Mouse (Mus musculus) retina, adult 2 months (tissue): ENCODE data around the gene Eef1akmt2.

Experiments
- DNase-seq: peaks from one replicate; pipeline ENCODE4 v3.0.0-alpha.2; 2012; ENCODE audit warnings: low read depth, low spot score

The Eef1akmt2 gene

DNA sequence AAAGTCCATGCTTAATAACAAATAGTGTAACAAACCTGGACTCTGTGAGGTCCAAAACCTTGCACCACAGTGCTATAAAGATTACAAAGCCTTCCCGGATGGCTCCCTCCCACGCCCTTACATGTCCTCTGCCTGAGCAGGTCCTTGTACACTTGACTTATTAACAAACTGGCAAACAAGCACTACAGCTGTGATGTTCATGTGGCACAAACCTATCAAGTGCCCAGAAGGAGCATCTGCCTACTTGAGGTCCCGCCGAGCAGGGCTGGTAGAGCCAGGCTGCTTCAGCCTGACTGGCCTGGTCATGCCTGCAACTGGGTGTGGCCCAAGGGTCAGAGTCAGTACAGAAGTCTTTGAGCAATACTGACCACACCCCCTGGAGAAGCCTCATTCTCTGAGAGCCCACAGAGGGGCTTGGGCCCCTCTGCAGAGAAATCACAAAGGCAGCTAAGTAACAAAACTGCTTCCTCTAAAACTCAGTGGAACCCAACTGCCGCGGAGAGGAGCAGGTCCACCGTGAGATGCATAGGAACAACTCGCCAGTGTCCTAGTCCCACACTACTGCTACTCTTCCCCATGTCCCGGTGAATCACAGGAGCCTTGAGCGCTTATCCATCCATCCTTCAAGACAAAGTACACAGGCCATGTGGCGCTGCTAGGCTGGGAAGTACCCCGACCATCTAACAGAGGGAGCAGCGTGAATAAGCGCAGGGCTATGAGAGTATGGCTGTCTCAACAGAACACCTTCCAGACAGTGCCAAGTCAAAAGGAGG lies 61.8 kb downstream of the Eef1akmt2 start:
- DNase-seq = no peak

DNA sequence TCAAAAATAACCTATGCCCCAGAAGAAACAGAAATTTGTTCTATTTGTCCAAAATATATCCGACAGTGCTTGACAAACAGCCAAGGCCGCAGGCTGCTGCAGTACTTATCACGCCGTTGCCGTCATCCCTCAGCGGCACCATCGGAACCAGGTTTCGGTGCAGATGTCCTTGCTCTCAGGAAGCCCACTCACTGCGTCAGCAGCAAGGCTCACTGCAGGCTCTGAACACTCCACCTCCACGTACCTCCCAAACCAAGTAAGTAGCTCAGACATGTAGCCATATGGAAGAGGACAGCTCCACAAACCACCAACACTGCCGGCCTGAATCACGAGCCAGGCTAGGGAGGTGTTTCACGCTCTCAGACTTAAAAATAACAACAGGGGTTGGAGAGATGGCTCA lies 63.6 kb downstream of the Eef1akmt2 start:
- no peak for DNase-seq

GRCm38 (mm10) chr7:132787496-132788190 lies 64.8 kb downstream of the Eef1akmt2 start:
- no peak for DNase-seq

DNA sequence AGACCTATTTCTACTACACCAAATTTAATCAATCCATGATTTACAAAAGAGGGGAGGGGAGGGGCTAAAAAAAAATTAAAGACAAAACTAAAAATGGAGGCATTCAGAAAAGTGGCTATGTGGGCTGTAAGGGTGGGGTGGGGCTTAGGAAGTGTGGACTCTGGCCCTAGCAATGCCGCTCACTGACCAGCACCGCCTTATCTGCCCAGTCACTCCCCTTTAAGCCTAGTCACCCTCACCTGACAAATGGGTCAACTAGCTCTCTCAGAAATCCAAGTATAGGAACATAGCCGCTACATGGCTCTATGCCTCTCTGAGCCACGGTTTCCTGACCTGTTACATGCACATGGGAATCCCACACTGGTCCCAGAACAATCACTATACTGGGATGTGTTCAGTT lies 65.5 kb downstream of the Eef1akmt2 start:
- DNase-seq = no peak

GRCm38 (mm10) chr7:132786522-132786921 lies 66.0 kb downstream of the Eef1akmt2 start:
- no peak for DNase-seq

GRCm38 (mm10) chr7:132786011-132786410 lies 66.5 kb downstream of the Eef1akmt2 start:
- peak; percentile 58 for DNase-seq

DNA sequence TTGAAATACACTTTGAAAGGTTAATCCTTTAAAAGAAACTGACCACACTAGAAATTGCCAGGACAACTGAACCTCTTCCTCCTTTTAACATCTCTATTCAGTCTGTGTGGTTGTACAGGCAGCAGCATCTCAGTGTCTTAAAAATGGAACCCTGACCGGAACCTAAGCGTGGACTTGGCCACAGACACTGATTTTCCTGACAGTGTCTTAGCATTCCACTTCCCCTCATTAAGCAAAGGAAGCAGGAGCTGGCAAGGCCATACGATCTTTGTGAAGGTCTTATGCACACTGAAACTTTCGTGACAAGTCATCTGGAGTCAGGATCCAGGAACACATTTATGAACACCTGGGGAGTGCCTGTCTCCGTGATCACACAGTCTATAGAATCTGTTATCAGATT lies 68.4 kb downstream of the Eef1akmt2 start:
- no peak for DNase-seq

GRCm38 (mm10) chr7:132781850-132782249 lies 70.6 kb downstream of the Eef1akmt2 start:
- DNase-seq = peak; percentile 85

DNA sequence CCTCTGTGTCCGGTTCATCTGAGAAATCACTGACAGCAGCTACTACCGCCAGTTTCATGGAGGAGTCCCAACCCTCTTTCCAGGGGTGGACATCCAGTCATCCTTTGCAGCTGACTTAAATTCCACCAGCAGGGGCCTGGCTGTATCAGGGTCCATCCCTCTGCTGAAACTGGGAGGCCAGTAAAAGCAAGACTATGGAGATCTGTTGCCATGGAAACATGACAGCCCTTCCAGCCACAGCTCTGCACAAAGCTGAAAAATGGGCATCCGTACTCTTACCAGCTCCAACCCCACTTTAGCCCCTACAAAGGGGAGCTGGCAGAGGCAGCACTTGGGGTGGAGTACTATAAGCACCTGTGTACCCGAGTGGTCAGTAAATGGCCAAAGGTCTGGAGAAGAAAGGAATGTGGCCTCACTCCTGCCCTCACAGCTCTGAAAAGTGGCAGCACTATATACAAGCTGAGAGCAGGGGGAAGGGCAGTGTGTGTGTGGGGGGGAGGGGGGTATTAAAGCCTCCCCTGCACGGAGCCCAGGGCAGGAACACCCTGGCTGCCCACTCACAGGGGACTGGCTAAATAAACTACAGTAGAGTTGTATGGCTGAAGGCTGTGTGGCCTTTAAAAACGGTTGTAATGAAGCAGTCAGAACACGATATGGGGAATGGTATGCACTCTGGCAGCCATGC lies 71.2 kb downstream of the Eef1akmt2 start:
- DNase-seq = no peak

- no peak for DNase-seq
Measured at GRCm38 (mm10) chr7:132780611-132781010, 71.9 kb downstream of the Eef1akmt2 start.

DNA sequence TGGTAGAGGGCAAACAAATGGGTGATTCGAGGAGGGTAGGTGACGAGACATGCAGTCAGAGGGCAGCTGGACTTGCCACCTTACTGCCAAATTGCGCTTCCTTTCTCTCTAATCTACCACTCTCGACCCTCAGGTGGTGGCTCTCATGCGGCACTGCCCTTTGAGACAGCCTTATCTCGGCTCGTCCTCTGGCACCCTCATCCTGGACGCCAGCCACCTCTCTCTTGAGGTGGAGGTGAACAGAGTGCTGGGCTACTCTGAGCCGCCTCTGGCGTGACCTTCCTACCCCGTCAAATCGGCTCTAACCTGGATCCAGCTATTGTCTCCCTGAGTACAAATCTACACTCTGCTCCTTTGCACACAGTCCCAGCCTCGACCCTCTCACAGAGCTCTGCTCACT lies 73.8 kb downstream of the Eef1akmt2 start:
- no peak for DNase-seq

- DNase-seq = no peak
Measured at GRCm38 (mm10) chr7:132777728-132778453, 74.6 kb downstream of the Eef1akmt2 start.
